Mouse (Mus musculus) forebrain, embryonic 12.5 days (tissue): ENCODE measurements around the gene Hs3st6. TPM values are rescaled to one million over a fixed set of nuclear protein-coding genes. Genes with fewer than 3 reads are reported as not detected.

Source experiments
- ATAC-seq: fragments of 200-750 bp; cut with Nextera tagmentation; 2 replicates; pipeline ENCODE4 v1.8.0; 2017; ENCODE audit warnings: moderate TSS enrichment; ENCODE audit not compliant: low FRiP score
- H3K27ac ChIP-seq: fragments of 300-500 bp; sonication (generic); 2 replicates; pipeline ENCODE4 v1.5.1; 2016; ENCODE audit warnings: mild to moderate bottlenecking
- H3K27me3 ChIP-seq: fragments of 300-500 bp; sonication (generic); 2 replicates; pipeline ENCODE4 v1.6.1; 2016; ENCODE audit warnings: mild to moderate bottlenecking
- H3K36me3 ChIP-seq: fragments of 300-500 bp; sonication (generic); replicated peaks from 2 replicates; pipeline ENCODE4 v1.6.1; 2016; ENCODE audit warnings: mild to moderate bottlenecking
- H3K4me1 ChIP-seq: fragments of 300-500 bp; sonication (generic); 2 replicates; pipeline ENCODE4 v1.6.1; 2016
- H3K4me2 ChIP-seq: fragments of 300-500 bp; sonication (generic); 2 replicates; pipeline ENCODE4 v1.6.1; 2016; ENCODE audit warnings: mild to moderate bottlenecking, moderate library complexity
- H3K4me3 ChIP-seq: fragments of 300-500 bp; sonication (generic); replicated peaks from 2 replicates; pipeline ENCODE4 v1.5.1; 2016; ENCODE audit warnings: mild to moderate bottlenecking
- H3K9ac ChIP-seq: fragments of 300-500 bp; sonication (generic); 2 replicates; pipeline ENCODE4 v1.6.1; 2016; ENCODE audit warnings: mild to moderate bottlenecking
- H3K9me3 ChIP-seq: fragments of 300-500 bp; sonication (generic); 2 replicates; pipeline ENCODE4 v1.6.1; 2016
- WGBS: fragments of 180-500 bp; shearing (Covaris S2); methylation state at CpG from one replicate; pipeline ENCODE4 v1.1.7; 2016; 5-methylcytosine and 5-hydroxymethylcytosine counted together
- polyA plus RNA-seq: library from polyadenylated mRNA; unstranded; fragments of >200 nt; fragmentation: Nextera tagmentation; extraction: Ambion mirVana; gene quantifications from 2 replicates; pipeline ENCODE4 v1.2.1, GENCODE M21; 2016

Gene Hs3st6
- polyA plus RNA-seq, 1 experiment from 2014 or later: 1.1 TPM

DNA sequence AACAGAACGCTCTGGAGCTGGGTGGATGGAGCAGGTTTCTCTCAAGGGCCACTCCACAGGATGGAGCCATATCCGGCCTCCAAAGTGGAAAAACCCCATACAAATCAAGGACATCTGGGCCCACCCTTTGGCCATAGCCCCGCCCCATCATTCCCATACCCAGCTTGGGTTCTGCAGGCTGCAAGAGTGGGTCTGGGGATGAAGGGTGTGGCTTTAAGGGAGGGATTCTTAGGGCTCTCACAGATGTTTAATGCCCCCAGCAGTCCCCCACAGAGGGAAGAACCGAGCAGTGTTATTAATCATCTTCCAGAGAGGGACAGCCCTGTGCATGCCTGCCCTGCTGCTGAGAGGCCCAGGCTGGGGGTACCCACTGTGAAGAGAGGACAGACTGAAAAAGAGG lies 5.8 kb upstream of the Hs3st6 start:
- no peak for ATAC-seq
- no peak overlapping the region for H3K4me2 ChIP-seq

DNA sequence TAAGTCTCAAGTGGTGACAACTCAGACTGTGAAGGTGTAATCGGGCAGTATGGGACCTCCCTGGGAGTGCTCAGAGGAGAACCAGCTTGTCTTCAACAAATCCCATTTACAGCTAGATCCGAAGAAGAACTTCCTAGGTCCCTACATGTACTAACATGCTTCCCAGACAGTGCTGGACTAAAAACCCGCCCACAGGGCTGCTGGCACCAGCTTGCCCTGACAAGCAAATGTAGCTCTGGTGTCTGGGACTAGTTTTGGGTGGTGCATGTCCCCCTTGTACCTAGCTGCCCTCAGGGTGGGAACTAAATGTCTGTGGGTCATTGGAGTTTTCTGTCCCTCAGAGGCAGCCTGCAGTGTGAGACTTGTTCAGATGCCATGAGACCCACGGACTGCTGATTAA lies 1.3 kb upstream of the Hs3st6 start:
- H3K4me1 ChIP-seq: peaks cover 15% of the 10 kb centered on the region

More for the DNA sequence above, 5.8 kb upstream of the Hs3st6 start:
- Histone ChIP-seq H3K4me3 (no peak overlapping the region), H3K27ac (no peak overlapping the region), H3K9me3 (no peaks in the 10 kb centered on the region), H3K27me3 (peaks cover 48% of the 10 kb centered on the region), H3K4me1 (peaks cover under 1% of the 10 kb centered on the region; the same call in 1 of the 2 replicates), H3K9ac (no peak overlapping the region), H3K36me3 (no peaks in the 10 kb centered on the region)
- 46% methylated on average over 4 of the region's 4 CpGs for WGBS

DNA sequence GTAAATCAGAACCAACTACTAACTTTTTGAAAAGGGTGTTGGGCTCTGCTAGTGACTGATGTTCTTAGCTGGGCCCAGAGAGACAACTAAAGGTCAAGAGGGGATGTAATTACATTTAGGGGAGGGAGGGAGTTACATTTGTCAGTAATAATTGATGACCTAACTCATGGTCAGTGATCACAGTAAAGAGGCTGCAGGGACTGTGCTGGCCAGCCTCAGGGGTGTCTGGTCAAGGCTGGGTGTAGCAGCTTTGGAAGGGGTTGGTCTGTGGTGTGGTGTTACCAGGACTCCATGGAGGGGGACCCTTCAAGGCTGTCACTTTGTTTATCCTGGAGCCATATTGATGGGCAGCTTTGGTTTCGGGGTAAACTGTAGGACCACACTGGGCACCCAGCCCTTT lies 4.6 kb downstream of the Hs3st6 start:
- Histone ChIP-seq H3K4me3 (no peak overlapping the region), H3K9me3 (no peaks in the 10 kb centered on the region), H3K9ac (no peak overlapping the region), H3K27me3 (peaks cover 54% of the 10 kb centered on the region), H3K27ac (no peak overlapping the region), H3K36me3 (no peaks in the 10 kb centered on the region), H3K4me1 (peaks cover 10% of the 10 kb centered on the region), H3K4me2 (no peak overlapping the region)
- 82% methylated on average over 1 of the region's 1 CpGs for WGBS
- no peak for ATAC-seq

More for the DNA sequence above, 1.3 kb upstream of the Hs3st6 start:
- 12% methylated on average over 4 of the region's 4 CpGs for WGBS
- Histone ChIP-seq H3K4me3 (no peak overlapping the region), H3K36me3 (no peaks in the 10 kb centered on the region), H3K27ac (no peak overlapping the region), H3K9ac (no peak overlapping the region), H3K27me3 (peaks cover 85% of the 10 kb centered on the region), H3K9me3 (no peaks in the 10 kb centered on the region), H3K4me2 (no peak overlapping the region)
- no peak for ATAC-seq

DNA sequence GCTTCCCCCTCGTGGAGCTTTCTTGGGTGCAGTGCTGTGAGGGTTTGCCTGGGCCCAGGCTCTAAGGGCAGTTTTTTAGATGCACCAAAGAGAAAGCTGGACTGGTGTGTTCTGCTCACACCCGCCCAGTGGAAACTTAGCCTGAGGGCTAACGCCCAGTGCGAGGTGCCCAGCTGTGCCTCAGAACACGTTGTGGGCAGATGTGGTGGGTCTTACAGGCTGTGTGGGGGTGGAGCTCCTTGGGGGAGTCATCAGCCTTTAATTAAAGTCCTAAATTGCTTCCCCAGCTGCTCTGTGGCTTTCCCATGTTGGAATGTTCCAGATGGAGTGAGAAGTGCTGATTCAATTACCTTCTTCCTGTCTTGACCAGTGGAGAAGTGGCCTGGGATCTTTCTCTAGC lies 8.3 kb downstream of the Hs3st6 start:
- H3K9me3 ChIP-seq: no peaks in the 10 kb centered on the region
- H3K4me2 ChIP-seq: no peak overlapping the region
- H3K27ac ChIP-seq: no peak overlapping the region
- H3K36me3 ChIP-seq: no peaks in the 10 kb centered on the region
- H3K4me3 ChIP-seq: no peak overlapping the region
- WGBS: 62% methylated on average over 5 of the region's 5 CpGs
- 0 out of 2 replicates have a peak, but pooled peaks cover under 1% of the 10 kb centered on the region for H3K4me1 ChIP-seq
- no peak for ATAC-seq
- no peak overlapping the region for H3K9ac ChIP-seq
- H3K27me3 ChIP-seq: peaks cover 16% of the 10 kb centered on the region

DNA sequence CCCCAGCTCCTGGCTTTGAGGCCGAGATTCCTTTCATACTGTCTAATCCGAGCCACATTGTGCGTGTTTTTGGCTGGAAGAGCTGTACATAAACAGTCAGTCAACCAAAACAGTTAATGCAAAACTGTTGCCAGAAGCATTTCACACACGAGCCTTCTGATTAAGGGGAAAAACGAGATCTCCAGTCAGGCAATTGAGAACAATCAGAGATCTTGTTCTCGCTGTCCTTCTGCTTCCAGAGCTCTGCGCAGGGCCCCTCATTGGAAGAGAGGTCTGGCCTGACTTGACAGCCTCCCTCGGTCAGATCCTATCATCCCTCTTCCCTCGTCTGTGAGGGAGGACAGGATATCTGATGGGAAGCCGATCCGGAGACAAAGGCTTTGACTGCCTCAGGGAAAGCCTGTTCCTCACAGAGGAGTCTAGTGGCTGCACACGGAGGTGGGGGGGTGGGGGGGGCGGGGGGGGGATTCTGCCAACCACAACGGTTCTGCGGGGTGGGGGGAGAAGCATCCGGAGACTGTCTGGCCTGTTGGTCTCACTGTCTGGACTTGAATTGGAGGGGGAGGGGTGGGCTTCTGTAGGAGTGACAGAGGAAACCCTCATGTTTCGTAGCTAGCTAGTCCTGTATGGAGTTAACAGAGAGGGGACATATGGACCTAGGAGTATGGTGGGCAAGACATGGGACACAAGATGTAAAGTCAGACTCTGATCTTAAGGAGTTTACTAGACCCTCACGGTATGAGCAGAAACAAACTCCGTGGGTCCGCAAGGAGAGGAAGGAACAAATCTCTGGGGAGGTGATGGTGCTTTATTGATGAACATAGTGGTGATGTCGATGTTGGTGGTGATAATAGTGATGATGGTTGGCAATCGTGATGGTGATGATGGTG lies 12.5 kb downstream of the Hs3st6 start:
- WGBS: 61% methylated on average over 21 of the region's 22 CpGs
- ATAC-seq: no peak
- Histone ChIP-seq H3K4me3 (no peak overlapping the region), H3K9me3 (no peaks in the 10 kb centered on the region), H3K4me1 (0 out of 2 replicates have a peak, but pooled peaks cover 4% of the 10 kb centered on the region), H3K27me3 (0 out of 2 replicates have a peak, but pooled peaks cover 11% of the 10 kb centered on the region), H3K4me2 (no peak overlapping the region), H3K27ac (no peak overlapping the region), H3K36me3 (no peaks in the 10 kb centered on the region), H3K9ac (no peak overlapping the region)

DNA sequence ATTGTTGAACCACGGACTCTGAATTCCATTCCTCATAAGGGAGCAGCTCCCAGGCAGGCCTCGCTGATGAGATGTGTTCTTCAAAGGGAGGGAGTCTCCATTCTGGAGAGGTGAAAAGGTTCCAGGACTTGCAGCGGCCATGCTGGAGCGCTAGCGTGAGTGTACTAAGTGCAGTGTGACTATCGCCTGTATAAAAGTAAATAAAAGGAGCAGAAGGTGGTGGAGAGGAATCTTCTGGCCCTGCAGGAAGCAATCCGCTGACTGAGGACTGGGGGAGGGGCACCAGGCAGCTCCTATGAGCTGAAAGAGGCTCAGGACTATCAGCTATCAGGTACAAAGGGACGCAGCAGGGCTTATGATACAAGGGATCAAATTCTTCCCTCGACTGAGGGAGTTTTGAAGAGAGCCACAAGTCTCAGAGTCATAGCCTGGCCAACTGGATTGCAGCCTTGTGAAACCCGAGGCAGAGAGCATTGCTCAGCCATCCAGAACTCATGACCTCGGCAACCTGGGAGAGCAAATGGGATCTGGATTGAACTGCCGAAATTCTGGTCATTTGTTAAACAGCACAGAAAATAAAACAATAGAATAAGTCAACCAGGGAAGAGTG lies 13.6 kb downstream of the Hs3st6 start:
- Histone ChIP-seq H3K4me3 (no peak overlapping the region), H3K9me3 (no peaks in the 10 kb centered on the region), H3K27ac (no peak overlapping the region), H3K27me3 (0 out of 2 replicates have a peak, but pooled peaks cover 11% of the 10 kb centered on the region), H3K9ac (no peak overlapping the region), H3K4me1 (0 out of 2 replicates have a peak, but pooled peaks cover 4% of the 10 kb centered on the region), H3K36me3 (no peaks in the 10 kb centered on the region), H3K4me2 (no peak overlapping the region)
- ATAC-seq: no peak
- 21% methylated on average over 12 of the region's 12 CpGs for WGBS

DNA sequence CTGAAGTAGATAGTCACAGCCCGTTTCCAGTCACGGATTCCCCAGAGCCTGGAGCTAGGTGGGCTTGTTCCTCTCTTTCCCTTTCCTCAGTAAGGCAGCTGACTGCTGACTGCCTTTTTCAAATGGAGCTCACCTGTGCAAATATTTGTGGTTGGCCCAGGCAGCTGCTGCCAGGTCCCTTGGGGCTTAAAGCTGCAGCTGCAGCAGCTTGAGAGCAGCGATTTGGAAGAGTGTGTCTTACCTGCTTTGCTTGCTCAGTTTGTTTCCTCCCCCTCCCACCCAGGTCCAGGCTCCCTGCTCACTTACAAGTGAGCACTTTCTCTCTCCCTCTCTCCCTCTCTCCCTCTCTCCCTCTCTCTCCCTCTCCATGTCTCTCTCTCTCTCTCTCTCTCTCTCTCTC lies 16.4 kb downstream of the Hs3st6 start:
- 0 out of 2 replicates have a peak, but pooled peaks cover 11% of the 10 kb centered on the region for H3K27me3 ChIP-seq
- whole genome bisulfite sequencing: 43% methylated on average over 3 of the region's 3 CpGs
- H3K36me3 ChIP-seq: no peaks in the 10 kb centered on the region
- H3K4me2 ChIP-seq: no peak overlapping the region
- H3K4me3 ChIP-seq: no peak overlapping the region
- H3K9me3 ChIP-seq: peaks cover 7% of the 10 kb centered on the region
- no peak overlapping the region for H3K27ac ChIP-seq
- no peak overlapping the region for H3K9ac ChIP-seq
- no peak for ATAC-seq
- 0 out of 2 replicates have a peak, but pooled peaks cover 4% of the 10 kb centered on the region for H3K4me1 ChIP-seq

DNA sequence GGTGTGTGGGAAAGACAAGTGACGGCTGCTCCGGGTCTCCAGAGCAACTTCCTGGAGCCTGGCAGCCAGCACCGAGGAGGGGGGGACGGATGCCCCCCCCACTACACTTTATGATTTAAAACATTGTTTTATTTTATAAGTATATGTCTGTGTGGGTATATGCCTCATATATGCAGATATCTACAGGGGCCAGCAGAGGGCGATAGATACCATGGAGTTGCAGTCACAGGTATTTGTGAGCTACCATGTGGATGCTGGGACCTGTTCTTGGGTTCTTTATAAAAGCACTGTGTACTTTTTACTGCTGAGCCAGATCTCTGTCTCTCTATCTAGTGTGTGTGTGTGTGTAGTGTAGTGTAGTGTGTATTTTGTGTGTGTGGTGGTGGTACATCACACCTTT lies 20.5 kb downstream of the Hs3st6 start:
- 82% methylated on average over 5 of the region's 5 CpGs for WGBS
- Histone ChIP-seq H3K27ac (no peak overlapping the region), H3K4me1 (no peaks in the 10 kb centered on the region), H3K4me2 (no peak overlapping the region), H3K27me3 (0 out of 2 replicates have a peak, but pooled peaks cover 9% of the 10 kb centered on the region), H3K36me3 (no peaks in the 10 kb centered on the region), H3K9ac (no peak overlapping the region), H3K4me3 (no peak overlapping the region), H3K9me3 (peaks cover 7% of the 10 kb centered on the region)
- ATAC-seq: no peak

DNA sequence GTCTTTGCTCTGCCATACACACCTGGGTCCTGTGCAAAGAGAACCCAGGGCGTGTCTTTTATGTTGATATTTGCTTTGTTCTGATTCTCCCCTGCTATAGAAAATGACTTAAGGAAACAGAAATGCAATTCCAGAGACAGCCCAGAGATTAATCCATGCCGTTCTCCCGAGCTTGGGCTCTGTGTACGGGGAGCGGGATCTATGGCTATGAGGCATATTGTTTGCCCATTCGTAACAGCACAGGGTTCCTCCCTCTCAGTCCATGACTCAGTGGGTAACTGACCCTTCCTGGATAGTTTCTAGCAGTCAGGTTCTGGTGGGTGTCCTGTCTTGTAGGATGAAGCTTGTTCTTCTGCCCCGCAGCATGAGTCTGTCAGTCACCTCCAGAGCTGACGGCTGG lies 22.4 kb downstream of the Hs3st6 start:
- Histone ChIP-seq H3K4me3 (no peak overlapping the region), H3K36me3 (no peaks in the 10 kb centered on the region), H3K27me3 (no peaks in the 10 kb centered on the region), H3K9ac (no peak overlapping the region), H3K4me1 (no peaks in the 10 kb centered on the region), H3K4me2 (no peak overlapping the region), H3K27ac (no peak overlapping the region), H3K9me3 (peaks cover 7% of the 10 kb centered on the region)
- no peak for ATAC-seq
- WGBS: 82% methylated on average over 8 of the region's 8 CpGs

DNA sequence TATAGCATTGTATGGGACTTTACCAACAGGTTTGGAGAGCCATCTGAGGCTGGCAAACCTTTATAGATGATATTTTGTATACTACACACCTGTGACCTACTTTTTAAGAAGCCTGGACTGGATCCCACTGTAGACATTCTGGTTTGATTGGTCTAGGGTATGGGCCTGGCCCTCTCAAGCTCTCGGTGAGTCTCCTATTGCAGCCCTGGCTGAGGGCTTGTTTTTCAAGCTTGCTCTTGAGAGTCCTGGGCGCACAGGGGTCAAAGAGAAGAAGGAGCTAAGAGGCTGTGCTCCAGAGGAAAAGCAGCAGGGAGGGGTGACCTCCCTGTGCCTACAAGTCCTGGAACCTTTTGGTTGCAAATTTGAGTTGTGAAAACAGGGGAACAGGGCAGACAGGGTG lies 24.3 kb downstream of the Hs3st6 start:
- WGBS: 82% methylated on average over 2 of the region's 2 CpGs

DNA sequence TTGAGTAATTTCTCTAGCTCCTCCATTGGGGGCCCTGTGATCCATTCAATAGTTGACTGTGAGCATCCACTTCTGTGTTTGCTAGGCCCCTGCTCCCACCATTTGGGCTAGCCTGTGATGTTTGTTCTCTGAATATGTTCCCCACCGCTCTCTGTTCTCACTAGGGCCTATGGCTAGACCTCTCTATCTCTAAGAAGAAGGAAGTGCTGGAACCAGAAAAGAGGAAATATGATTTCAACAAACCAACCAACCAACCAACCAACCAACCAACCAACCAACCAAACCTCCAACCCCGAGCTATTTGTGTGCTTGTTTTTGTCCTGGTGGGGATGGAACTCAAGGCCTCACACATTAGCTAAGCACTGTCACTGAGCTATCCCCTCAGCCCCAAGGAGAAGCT lies 28.0 kb downstream of the Hs3st6 start:
- H3K36me3 ChIP-seq: no peaks in the 10 kb centered on the region
- no peaks in the 10 kb centered on the region for H3K27me3 ChIP-seq
- no peaks in the 10 kb centered on the region for H3K4me1 ChIP-seq
- H3K9me3 ChIP-seq: no peaks in the 10 kb centered on the region
- 90% methylated on average over 2 of the region's 2 CpGs for WGBS
- no peak overlapping the region for H3K27ac ChIP-seq
- no peak overlapping the region for H3K9ac ChIP-seq
- H3K4me3 ChIP-seq: no peak overlapping the region
- no peak for ATAC-seq
- H3K4me2 ChIP-seq: no peak overlapping the region

More for the DNA sequence above, 24.3 kb downstream of the Hs3st6 start:
- Histone ChIP-seq H3K9ac (no peak overlapping the region), H3K4me2 (no peak overlapping the region), H3K4me1 (no peaks in the 10 kb centered on the region), H3K4me3 (no peak overlapping the region), H3K9me3 (peaks cover 7% of the 10 kb centered on the region), H3K36me3 (no peaks in the 10 kb centered on the region), H3K27me3 (no peaks in the 10 kb centered on the region), H3K27ac (no peak overlapping the region)
- ATAC-seq: no peak

DNA sequence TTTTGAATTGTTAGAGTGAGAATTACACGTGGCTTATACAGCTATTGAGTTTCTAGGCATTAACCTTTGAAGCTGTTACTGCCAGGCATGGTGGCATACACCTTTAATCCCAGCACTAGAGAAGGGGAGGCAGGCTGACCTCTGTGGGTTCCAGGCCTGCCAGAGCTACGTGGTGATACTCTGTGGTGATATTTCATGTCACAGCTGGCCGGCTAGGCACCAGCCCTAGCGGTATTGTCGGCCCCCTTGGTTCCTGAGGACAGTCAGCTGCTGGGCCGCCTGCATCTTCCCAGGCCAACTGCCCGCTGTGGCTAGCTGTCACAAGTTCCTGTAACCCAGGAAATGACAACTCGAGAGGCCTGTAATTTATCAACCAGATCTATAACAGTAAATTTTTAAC lies 39.4 kb downstream of the Hs3st6 start:
- ATAC-seq: no peak
- Histone ChIP-seq H3K4me1 (no peaks in the 10 kb centered on the region), H3K36me3 (no peaks in the 10 kb centered on the region), H3K27ac (no peak overlapping the region), H3K27me3 (peaks cover 6% of the 10 kb centered on the region; the same call in 1 of the 2 replicates), H3K4me2 (no peak overlapping the region), H3K9me3 (no peaks in the 10 kb centered on the region), H3K4me3 (no peak overlapping the region), H3K9ac (no peak overlapping the region)
- WGBS: 75% methylated on average over 8 of the region's 8 CpGs
